Mouse (Mus musculus) macrophage (primary cell): ENCODE data around the gene Socs5. TPM values are rescaled to one million over a fixed set of nuclear protein-coding genes. Genes with fewer than 3 reads are reported as not detected.
"Not testable (repeated sequence)": the region's sequence is repeated elsewhere in the genome, so short reads cannot be mapped to it uniquely, and the experiment has no call there.

Experiments
- H3K27ac ChIP-seq: fragments of 350-480 bp; formaldehyde crosslinking; 2 replicates; pipeline ENCODE4 v1.9.0; 2021
- H3K36me3 ChIP-seq: fragments of 350-480 bp; formaldehyde crosslinking; 2 replicates; pipeline ENCODE4 v1.9.0; 2021; ENCODE audit errors: inconsistent target
- H3K4me3 ChIP-seq: fragments of 350-480 bp; formaldehyde crosslinking; 2 replicates; pipeline ENCODE4 v1.9.0; 2021; ENCODE audit errors: inconsistent target
- H3K79me2 ChIP-seq: fragments of 350-480 bp; formaldehyde crosslinking; 2 replicates; pipeline ENCODE4 v1.9.0; 2021; ENCODE audit errors: inconsistent target
- WGBS: methylation state at CpG from one replicate; pipeline ENCODE4 v1.1.7; 2026; ENCODE audit warnings: inconsistent platforms; ENCODE audit not compliant: missing documents; 5-methylcytosine and 5-hydroxymethylcytosine counted together
- polyA plus RNA-seq: library from polyadenylated mRNA; stranded (reverse); fragments of 250-400 nt; gene quantifications from 3 replicates; pipeline ENCODE4 v1.2.4, GENCODE M21; 2018; ENCODE audit warnings: inconsistent platforms
- total RNA-seq, 78 experiments: library from RNA; depleted of rRNA; stranded (reverse); fragments of 250-400 nt; gene quantifications; 1 replicate in 9 of 78; 2 replicates in 24 of 78; 3 replicates in 43 of 78; 4 replicates in 2 of 78; pipeline ENCODE4 v1.2.4; 2018; ENCODE audit warnings: inconsistent platforms in 56 of 78

The Socs5 gene
- total RNA-seq (2018; cell fraction: chromatin; rRNA removed) = 10 to 100 TPM; 20.0 to 55.2 (median 35.6) TPM
- total RNA-seq (2018; cell fraction: cytosol; rRNA removed) = 10 to 100 TPM in 21 of 26 experiments, 1 to 10 TPM in 5; 7.5 to 17.9 (median 12.7) TPM
- total RNA-seq (2018; cell fraction: nucleus; rRNA removed) = 10 to 100 TPM; 14.1 to 56.0 (median 28.9) TPM
- polyA plus RNA-seq = 6.0 to 13.9 TPM (median 13.1 TPM) in 3 replicates

- H3K4me3 ChIP-seq = peak within 1 kb of the TSS; percentile 74
- WGBS = under 1% methylated on average over 72 of the region's 73 CpGs
- peak within 1 kb of the TSS; percentile 96 for H3K27ac ChIP-seq
- H3K36me3 ChIP-seq = no peaks in the 10 kb centered on the region
- peaks cover 49% of the 10 kb centered on the region for H3K79me2 ChIP-seq
Observed at GRCm38 (mm10) chr17:87107623-87108221, at the start of gene Socs5. Gene Socs5, plus strand, starts transcription at chr17:87107679.

GRCm38 (mm10) chr17:87062639-87063038 lies 44.8 kb upstream of the Socs5 start:
- no peaks in the 10 kb centered on the region for H3K79me2 ChIP-seq
- H3K36me3 ChIP-seq = no peaks in the 10 kb centered on the region
- H3K27ac ChIP-seq = no peak overlapping the region
- H3K4me3 ChIP-seq = no peak overlapping the region
- 56% methylated on average over 9 of the region's 9 CpGs for WGBS

DNA sequence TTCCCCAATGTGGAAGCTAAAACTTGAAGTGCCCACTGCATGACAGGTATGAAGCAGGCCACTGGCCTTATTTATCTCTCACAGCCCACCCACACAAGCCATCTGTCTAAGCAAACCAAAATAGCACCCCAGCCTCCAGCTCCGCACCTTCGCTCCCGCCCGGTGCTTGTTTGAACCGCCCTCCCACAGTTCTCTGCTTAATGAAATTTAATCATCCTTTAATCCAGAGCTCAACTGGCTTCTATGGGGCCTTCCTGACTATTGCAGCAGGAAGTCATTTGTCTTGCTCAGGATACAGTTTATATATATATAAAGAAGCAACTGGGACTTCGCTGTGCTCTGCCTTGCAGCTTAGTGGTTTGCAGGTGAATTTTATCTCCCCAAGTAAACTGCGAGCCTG lies 44.0 kb upstream of the Socs5 start:
- WGBS = 81% methylated on average over 7 of the region's 7 CpGs
- H3K27ac ChIP-seq = no peak overlapping the region
- no peaks in the 10 kb centered on the region for H3K36me3 ChIP-seq
- no peak overlapping the region for H3K4me3 ChIP-seq
- no peaks in the 10 kb centered on the region for H3K79me2 ChIP-seq

- Histone ChIP-seq H3K4me3 (no peak overlapping the region), H3K27ac (no peak overlapping the region), H3K79me2 (no peaks in the 10 kb centered on the region), H3K36me3 (no peaks in the 10 kb centered on the region)
- 3% methylated on average over 6 of the region's 6 CpGs for WGBS
Observed at GRCm38 (mm10) chr17:87063969-87064368, 43.5 kb upstream of the Socs5 start.

DNA sequence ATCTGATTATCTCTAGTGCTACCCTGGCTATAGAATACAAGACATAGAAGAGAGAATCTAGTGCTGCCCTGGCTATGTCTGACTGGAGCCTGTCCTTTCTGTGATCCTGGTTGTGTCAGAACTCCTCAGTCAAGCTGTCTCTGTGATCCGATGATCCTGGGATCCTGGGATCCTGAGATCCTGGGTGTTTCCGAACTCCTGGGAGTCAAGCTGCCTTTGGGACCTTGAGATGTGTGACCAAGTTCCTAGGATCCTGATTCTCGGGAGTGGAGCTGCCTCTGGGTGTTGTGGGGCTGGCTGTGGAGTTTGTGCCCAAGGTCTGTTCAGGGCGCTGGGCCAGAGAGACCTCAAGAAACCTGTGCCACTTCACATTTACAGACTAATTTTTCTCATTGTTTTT lies 38.5 kb upstream of the Socs5 start:
- Histone ChIP-seq H3K4me3 (no peak overlapping the region), H3K79me2 (no peaks in the 10 kb centered on the region), H3K27ac (no peak overlapping the region), H3K36me3 (no peaks in the 10 kb centered on the region)
- 94% methylated on average over 4 of the region's 4 CpGs for WGBS

DNA sequence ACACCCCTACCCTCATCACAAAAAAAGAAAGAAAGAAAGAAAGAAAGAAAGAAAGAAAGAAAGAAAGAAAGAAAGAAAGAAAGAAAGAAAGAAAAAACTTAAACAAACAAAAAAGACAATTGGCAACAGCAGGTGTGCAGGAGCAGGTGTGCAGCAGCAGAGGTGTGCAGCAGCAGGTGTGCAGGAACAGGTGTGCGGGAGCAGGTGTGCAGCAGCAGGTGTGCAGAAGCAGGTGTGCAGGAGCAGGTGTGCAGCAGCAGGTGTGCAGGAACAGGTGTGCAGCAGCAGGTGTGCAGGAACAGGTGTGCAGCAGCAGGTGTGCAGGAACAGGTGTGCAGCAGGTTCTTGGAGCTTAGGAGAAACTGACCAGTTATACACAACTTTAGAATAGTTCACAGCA lies 35.3 kb upstream of the Socs5 start:
- not testable (repeated sequence) for H3K4me3 ChIP-seq, H3K36me3 ChIP-seq, H3K27ac ChIP-seq, H3K79me2 ChIP-seq
- WGBS = 90% methylated on average over 1 of the region's 1 CpGs

DNA sequence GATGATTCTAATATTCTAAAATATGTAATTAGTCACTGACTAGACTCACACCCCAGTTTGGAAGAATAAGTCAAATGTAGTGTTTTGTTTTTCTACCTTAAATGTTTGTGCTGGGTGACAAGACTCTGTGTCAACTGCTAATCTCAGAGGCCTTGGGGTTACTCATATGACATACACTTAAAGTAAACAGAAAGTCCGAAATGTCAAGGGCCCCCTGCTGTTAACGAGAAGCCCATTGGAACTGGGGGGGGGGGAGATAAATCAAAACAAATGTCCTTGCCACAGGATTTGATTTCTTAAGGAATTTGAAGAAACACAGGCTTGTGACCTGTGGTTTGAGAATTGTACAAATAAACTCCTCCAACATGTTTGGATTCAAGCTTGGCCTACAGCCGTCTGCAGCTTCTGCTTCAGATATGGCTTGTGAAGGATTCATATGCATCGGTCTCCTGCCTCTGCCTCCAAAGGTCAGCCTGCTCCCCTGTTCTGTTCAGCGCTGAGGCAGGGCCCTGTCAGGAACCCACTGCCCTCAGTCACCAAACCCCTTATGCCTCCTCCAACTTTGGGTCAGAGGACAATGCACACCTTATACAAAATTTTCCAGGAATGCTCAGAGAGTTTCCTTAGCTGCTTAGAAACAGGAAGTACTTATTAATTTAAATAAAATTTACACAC lies 34.6 kb upstream of the Socs5 start:
- WGBS = 99% methylated on average over 5 of the region's 5 CpGs
- H3K79me2 ChIP-seq = no peaks in the 10 kb centered on the region
- no peak overlapping the region for H3K4me3 ChIP-seq
- no peak overlapping the region for H3K27ac ChIP-seq
- H3K36me3 ChIP-seq = no peaks in the 10 kb centered on the region

GRCm38 (mm10) chr17:87073470-87073869 lies 34.0 kb upstream of the Socs5 start:
- H3K79me2 ChIP-seq = no peaks in the 10 kb centered on the region
- H3K36me3 ChIP-seq = no peaks in the 10 kb centered on the region
- no peak overlapping the region for H3K4me3 ChIP-seq
- no peak overlapping the region for H3K27ac ChIP-seq

DNA sequence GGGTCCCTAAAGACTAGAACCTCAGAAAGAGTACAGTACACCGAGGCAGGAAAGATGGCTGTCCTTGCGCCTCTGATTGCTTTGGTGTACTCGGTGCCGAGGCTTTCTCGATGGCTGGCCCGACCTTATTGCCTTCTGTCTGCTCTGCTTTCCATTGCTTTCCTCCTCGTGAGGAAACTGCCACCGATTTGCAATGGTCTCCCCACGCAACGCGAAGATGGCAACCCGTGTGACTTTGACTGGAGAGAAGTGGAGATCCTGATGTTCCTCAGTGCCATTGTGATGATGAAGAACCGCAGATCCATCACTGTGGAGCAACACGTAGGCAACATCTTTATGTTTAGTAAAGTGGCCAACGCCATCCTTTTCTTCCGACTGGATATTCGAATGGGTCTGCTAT lies 29.3 kb upstream of the Socs5 start:
- H3K79me2 ChIP-seq, H3K27ac ChIP-seq, H3K36me3 ChIP-seq, H3K4me3 ChIP-seq: not testable (repeated sequence)
- 95% methylated on average over 14 of the region's 17 CpGs for WGBS

GRCm38 (mm10) chr17:87080724-87081123 lies 26.8 kb upstream of the Socs5 start:
- Histone ChIP-seq H3K4me3 (no peak overlapping the region), H3K27ac (no peak overlapping the region), H3K36me3 (no peaks in the 10 kb centered on the region), H3K79me2 (no peaks in the 10 kb centered on the region)
- 93% methylated on average over 7 of the region's 7 CpGs for WGBS

- 34% methylated on average over 4 of the region's 4 CpGs for WGBS
- Histone ChIP-seq H3K27ac (no peak overlapping the region), H3K4me3 (no peak overlapping the region), H3K79me2 (no peaks in the 10 kb centered on the region), H3K36me3 (no peaks in the 10 kb centered on the region)
Observed at GRCm38 (mm10) chr17:87082547-87082946, 24.9 kb upstream of the Socs5 start.

DNA sequence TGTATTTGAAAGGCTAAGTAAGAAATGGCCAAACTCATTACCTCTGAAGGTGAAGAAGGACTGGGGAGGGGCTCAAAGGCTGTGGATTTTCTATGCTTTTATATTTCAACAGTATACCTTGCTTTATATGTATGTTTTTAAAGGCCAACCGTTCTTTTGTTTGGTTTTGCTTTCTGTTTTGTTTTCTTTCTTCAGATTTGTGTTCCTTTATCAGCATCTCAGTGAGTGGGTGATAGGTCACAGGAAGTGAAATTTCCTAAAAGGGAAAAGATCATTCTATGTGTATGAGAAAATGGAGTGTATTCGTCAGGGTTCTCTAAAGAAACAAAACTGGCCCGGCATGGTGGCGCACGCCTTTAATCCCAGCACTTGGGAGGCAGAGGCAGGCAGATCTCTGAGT lies 23.8 kb upstream of the Socs5 start:
- Histone ChIP-seq H3K36me3 (no peaks in the 10 kb centered on the region), H3K27ac (no peak overlapping the region), H3K4me3 (no peak overlapping the region), H3K79me2 (no peaks in the 10 kb centered on the region)
- 79% methylated on average over 5 of the region's 5 CpGs for WGBS

DNA sequence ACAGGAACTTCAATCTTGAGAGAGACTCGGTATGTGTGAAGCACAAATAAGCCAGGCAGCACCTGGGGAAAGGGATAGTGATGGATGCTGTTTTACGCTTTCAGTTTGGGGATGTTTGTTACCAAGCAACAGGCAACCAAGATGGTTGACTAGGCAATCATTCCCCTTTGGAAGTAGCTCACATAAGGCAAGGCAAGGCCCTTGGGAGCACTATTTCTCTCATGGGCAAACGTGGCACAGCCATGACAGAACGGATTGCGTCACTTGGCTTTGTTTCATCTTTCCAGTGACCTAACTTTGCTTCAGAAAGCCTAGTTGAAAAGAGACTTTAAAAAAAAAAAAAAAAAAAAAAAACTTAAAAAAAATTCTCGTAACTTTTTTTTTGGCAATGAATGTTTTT lies 21.8 kb upstream of the Socs5 start:
- Histone ChIP-seq H3K4me3 (no peak overlapping the region), H3K79me2 (no peaks in the 10 kb centered on the region), H3K27ac (no peak overlapping the region), H3K36me3 (no peaks in the 10 kb centered on the region)
- 81% methylated on average over 5 of the region's 6 CpGs for WGBS

DNA sequence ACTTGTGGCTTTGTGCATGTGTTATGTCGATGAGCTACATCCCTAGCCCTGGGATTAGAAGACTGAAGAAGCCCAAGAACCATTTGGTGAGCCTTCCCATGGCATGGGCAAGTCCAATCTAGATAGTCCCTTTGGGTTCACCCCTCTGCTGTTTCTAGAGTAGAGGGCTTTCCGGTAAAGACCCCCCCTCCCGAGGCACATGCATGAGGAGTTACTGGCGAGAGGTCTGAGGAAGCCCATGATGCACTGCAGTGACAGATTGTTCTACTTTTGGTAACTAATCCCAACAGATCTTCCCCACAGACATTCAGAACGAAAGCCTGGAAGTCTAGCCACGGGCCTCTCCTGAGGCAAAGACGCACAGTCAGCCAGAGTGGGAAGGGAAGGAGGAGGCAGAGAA lies 18.2 kb upstream of the Socs5 start:
- Histone ChIP-seq H3K27ac (no peak overlapping the region), H3K36me3 (no peaks in the 10 kb centered on the region), H3K79me2 (no peaks in the 10 kb centered on the region), H3K4me3 (no peak overlapping the region)
- 93% methylated on average over 7 of the region's 7 CpGs for WGBS

DNA sequence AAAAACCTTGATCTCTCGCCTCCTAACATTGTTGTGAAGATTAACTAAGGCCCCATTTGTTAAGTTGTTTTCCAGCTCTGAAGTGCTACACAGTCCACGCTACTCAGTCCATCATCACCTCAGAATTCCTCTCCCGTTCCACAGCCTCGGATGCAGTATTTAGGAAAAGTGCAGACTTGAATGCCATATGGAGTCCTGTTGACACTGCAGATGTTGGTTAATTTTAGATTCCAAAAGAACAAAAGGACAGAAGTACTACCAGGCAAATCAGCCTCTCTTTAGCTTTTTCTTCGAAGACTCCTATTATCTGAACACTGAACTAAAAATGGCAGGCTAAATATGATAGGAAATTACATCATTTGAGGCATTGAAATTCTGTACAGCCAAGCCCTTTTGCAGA lies 14.4 kb upstream of the Socs5 start:
- Histone ChIP-seq H3K27ac (peak overlapping the region; percentile 79), H3K79me2 (no peaks in the 10 kb centered on the region), H3K4me3 (no peak overlapping the region), H3K36me3 (no peaks in the 10 kb centered on the region)
- WGBS = 72% methylated on average over 4 of the region's 5 CpGs
